Mouse (Mus musculus) lung, postnatal 0 days (tissue): ENCODE measurements around the gene Ntrk1.

Experiments
- CTCF ChIP-seq: IDR thresholded peaks from 2 replicates; pipeline ENCODE4 v1.5.1; 2016; ENCODE audit warnings: antibody characterized with exemption, mild to moderate bottlenecking
- EP300 ChIP-seq: IDR thresholded peaks from 2 replicates; pipeline ENCODE4 v1.6.1; 2016; ENCODE audit warnings: antibody characterized with exemption, mild to moderate bottlenecking, control low read depth

DNA sequence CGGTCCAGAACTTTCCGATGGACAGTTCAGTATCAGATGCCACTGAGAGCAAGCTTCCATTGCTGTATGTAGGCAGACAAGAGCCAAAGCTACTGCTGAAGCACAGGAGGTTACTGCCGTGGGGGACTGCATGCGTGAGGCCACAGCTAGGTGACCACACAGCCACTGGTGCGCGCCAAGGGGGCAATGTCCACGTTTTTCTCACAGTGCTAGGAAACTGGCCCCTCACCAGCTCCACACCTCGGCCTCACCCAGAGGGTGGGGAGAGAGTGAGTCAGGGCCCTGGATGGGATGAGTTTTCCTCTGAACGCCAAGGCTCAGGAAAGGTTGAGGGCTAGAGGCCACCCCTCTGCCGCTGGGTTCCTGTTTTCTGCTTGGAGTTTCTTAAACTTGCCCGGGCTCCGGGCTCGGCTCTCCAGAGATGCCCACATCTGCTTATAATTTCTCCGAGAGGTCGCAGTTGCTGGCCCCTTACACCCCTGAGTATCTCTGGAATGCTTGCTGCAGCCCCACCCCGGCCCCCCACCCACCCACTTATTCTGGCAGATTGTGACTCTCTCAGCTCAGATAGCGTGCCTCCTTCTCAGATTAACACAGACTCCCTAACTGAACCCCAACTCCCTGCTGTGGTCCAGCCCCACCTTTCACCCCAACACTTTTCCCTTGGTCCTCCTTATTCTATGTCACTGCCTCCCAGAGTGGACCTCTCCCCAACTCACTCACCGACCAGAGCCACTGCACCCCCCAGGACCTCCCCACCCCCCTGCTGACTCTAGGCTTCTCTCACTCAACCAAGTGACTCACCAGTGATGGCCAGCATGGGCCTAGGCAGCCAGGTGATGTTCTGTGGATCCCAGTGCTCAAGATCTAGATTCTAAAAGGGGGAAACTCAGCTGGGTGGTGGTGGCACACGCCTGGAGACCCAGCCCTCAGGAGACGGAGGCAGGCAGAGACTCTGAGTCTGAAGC lies 33.3 kb downstream of the Ntrk1 start:
- TF ChIP-seq CTCF (no peak), EP300 (no peak)
